9 mouse cellular contexts compared by ENCODE assay signal in genomic region chr5:122643701-122644100, GRCm38 (mm10). TPM values are rescaled to one million over a fixed set of nuclear protein-coding genes. Genes with fewer than 3 reads are reported as not detected.
DNase-seq lines count a peak whose midpoint lies in the region; ATAC-seq and TF ChIP-seq lines count a peak whose summit lies in the region.
"Had no signal": no experiment of that assay in that cellular context is flagged by ENCODE, and none has a peak within 500 bp of the region (broad histone marks: within the 10 kb centered on the region; RNA-seq: fewer than 3 reads in every experiment).

Gene P2rx7 (plus strand): TSS chr5:122643911.

- H3K4me2 ChIP-seq in kidney, embryonic 15.5 days: no peak within 1 kb of the TSS; the same call in 1 of the 2 replicates
- peak within 1 kb of the TSS; percentile 34; the same call in 1 of the 2 replicates for H3K4me2 ChIP-seq in heart, embryonic 14.5 days (ENCODE audit: low read length)
- H3K4me2 ChIP-seq in lung, embryonic 16.5 days (ENCODE audit: low read depth, low read length): peak within 1 kb of the TSS; percentile 33
- H3K4me2 ChIP-seq: midbrain, embryonic 12.5 days had no signal

- H3K4me3 ChIP-seq in kidney, adult 2 months (ENCODE audit: insufficient read depth, low read depth, low read length): peak within 1 kb of the TSS; percentile 35
- no peak within 1 kb of the TSS for H3K4me3 ChIP-seq in kidney, embryonic 15.5 days (replicated peaks)
- no peak within 1 kb of the TSS for H3K4me3 ChIP-seq in heart, embryonic 14.5 days (ENCODE audit: control insufficient read depth in 1 of 2, insufficient read depth in 1 of 2, low read depth in 1 of 2, low read length in 2 of 2)
- H3K4me3 ChIP-seq in lung, embryonic 16.5 days (ENCODE audit: low read length): peak within 1 kb of the TSS; percentile 30
- H3K4me3 ChIP-seq: midbrain, embryonic 12.5 days had no signal

- WGBS in kidney, adult 2 months: 50% methylated on average over 12 of the region's 12 CpGs
- WGBS in kidney, embryonic 15.5 days: 68% methylated on average over 12 of the region's 12 CpGs
- 68% methylated on average over 12 of the region's 12 CpGs for WGBS in heart, embryonic 14.5 days
- 58% methylated on average over 12 of the region's 12 CpGs for WGBS in lung, embryonic 16.5 days

- no peaks in the 10 kb centered on the region for H3K9me3 ChIP-seq in kidney, embryonic 15.5 days (replicated peaks)
- H3K9me3 ChIP-seq in heart, embryonic 14.5 days (ENCODE audit: control insufficient read depth, low read length): no peaks in the 10 kb centered on the region
- H3K9me3 ChIP-seq in lung, embryonic 16.5 days (ENCODE audit: control insufficient read depth, low read length): no peaks in the 10 kb centered on the region
- H3K9me3 ChIP-seq: midbrain, embryonic 12.5 days had no signal

- no peaks in the 10 kb centered on the region for H3K27me3 ChIP-seq in kidney, adult 2 months (replicated peaks; ENCODE audit: control insufficient read depth, insufficient read depth, low read length)
- H3K27me3 ChIP-seq in kidney, embryonic 15.5 days: no peaks in the 10 kb centered on the region
- H3K27me3 ChIP-seq in heart, embryonic 14.5 days (ENCODE audit: control insufficient read depth, insufficient read depth, low read length): no peaks in the 10 kb centered on the region
- no peaks in the 10 kb centered on the region for H3K27me3 ChIP-seq in lung, embryonic 16.5 days (ENCODE audit: control insufficient read depth, insufficient read depth, low read depth, low read length)
- H3K27me3 ChIP-seq: midbrain, embryonic 12.5 days had no signal

- H3K4me1 ChIP-seq in kidney, adult 2 months (ENCODE audit: control insufficient read depth, insufficient read depth, low read length): no peaks in the 10 kb centered on the region
- peaks cover 6% of the 10 kb centered on the region; the same call in 1 of the 2 replicates for H3K4me1 ChIP-seq in kidney, embryonic 15.5 days
- H3K4me1 ChIP-seq in heart, embryonic 14.5 days (ENCODE audit: control insufficient read depth in 2 of 2, insufficient read depth in 2 of 2, low read length in 2 of 2): peaks cover 10 to 17% of the 10 kb centered on the region in 2 experiments; a peak in 2 of 4 replicates
- 0 out of 2 replicates have a peak, but pooled peaks cover 8% of the 10 kb centered on the region for H3K4me1 ChIP-seq in lung, embryonic 16.5 days (replicated peaks; ENCODE audit: control insufficient read depth, insufficient read depth, low read length)

- peak; percentile 64 for DNase-seq in kidney, adult 2 months
- DNase-seq in brain, adult 2 months (ENCODE audit: low read depth, low spot score): peak; percentile 71
- DNase-seq in kidney, postnatal 4 days: peak; percentile 58 to 72
- DNase-seq in right cerebral cortex, postnatal 10 days (ENCODE audit: low spot score in 2 of 2): peak; percentile 82
- no peak for DNase-seq in thymus, postnatal 0 days (ENCODE audit: low spot score)

- no peak for TF ChIP-seq POLR2A in kidney, adult 2 months (IDR thresholded peaks at IDR 0.05; ENCODE audit: low read depth, low read length)

- H3K36me3 ChIP-seq in kidney, adult 2 months (ENCODE audit: control insufficient read depth, insufficient read depth, low read length): no peaks in the 10 kb centered on the region
- no peaks in the 10 kb centered on the region for H3K36me3 ChIP-seq in kidney, embryonic 15.5 days
- H3K36me3 ChIP-seq in heart, embryonic 14.5 days (ENCODE audit: control insufficient read depth, insufficient read depth, low read length): no peaks in the 10 kb centered on the region
- no peaks in the 10 kb centered on the region for H3K36me3 ChIP-seq in lung, embryonic 16.5 days (ENCODE audit: control insufficient read depth, insufficient read depth, low read length)
- H3K36me3 ChIP-seq: midbrain, embryonic 12.5 days had no signal

- peak within 1 kb of the TSS; percentile 2; the same call in 1 of the 2 replicates for H3K27ac ChIP-seq in kidney, adult 2 months (ENCODE audit: insufficient read depth, low read depth, low read length)
- no peak within 1 kb of the TSS for H3K27ac ChIP-seq in kidney, embryonic 15.5 days
- H3K27ac ChIP-seq in heart, embryonic 14.5 days (replicated peaks in 1 of 2; ENCODE audit: control insufficient read depth in 1 of 2, insufficient read depth in 1 of 2, low read depth in 2 of 2, low read length in 2 of 2): 0 out of 4 replicates have a peak within 1 kb of the TSS, but pooled peaks of 1 of the 2 experiments have one; percentile 8
- H3K27ac ChIP-seq in lung, embryonic 16.5 days (ENCODE audit: low read length): peak within 1 kb of the TSS; percentile 41
- H3K27ac ChIP-seq: midbrain, embryonic 12.5 days had no signal

- no peak for TF ChIP-seq CTCF in kidney, adult 2 months (conservative IDR thresholded peaks at IDR 0.05; ENCODE audit: insufficient read depth, insufficient read length, low read depth, low read length)

- no peak for ATAC-seq in kidney, embryonic 15.5 days (replicated peaks; ENCODE audit: low FRiP score)
- no peak for ATAC-seq in heart, embryonic 14.5 days (ENCODE audit: insufficient number of reproducible peaks, insufficient read depth, low FRiP score, low read depth)
- ATAC-seq in lung, embryonic 16.5 days (ENCODE audit: low read depth): peak; percentile 75

- H3K9ac ChIP-seq in kidney, embryonic 15.5 days: no peak within 1 kb of the TSS
- H3K9ac ChIP-seq in heart, embryonic 14.5 days (ENCODE audit: low read length): no peak within 1 kb of the TSS
- H3K9ac ChIP-seq in lung, embryonic 16.5 days (ENCODE audit: low read length): peak within 1 kb of the TSS; percentile 37; the same call in 1 of the 2 replicates
- H3K9ac ChIP-seq: midbrain, embryonic 12.5 days had no signal

RNA-seq across cellular contexts. Expression of gene P2rx7, which starts in this region (rescaled TPM):
- polyA plus RNA-seq in kidney, adult 2 months (2012; rRNA removed): 5.1 and 5.3 TPM in 2 replicates
- polyA plus RNA-seq in kidney, embryonic 15.5 days (2015; fragmentation: Nextera tagmentation; extraction: Ambion mirVana): 0.94 and 1.4 TPM in 2 replicates
- polyA plus RNA-seq in heart, embryonic 14.5 days (2014; fragmentation: Nextera tagmentation; extraction: Ambion mirVana): 1.2 and 1.4 TPM in 2 replicates
- polyA plus RNA-seq in lung, embryonic 16.5 days (2015; fragmentation: Nextera tagmentation; extraction: Ambion mirVana): 4.2 TPM in 2 replicates
- 8.2 and 8.8 TPM in 2 replicates for polyA plus RNA-seq in thymus, postnatal 0 days (2015; fragmentation: Nextera tagmentation; extraction: Ambion mirVana)

Comparison
In these comparisons a context has a peak if more than half of its experiments do, and no peak if none do; other contexts are left out.
1. H3K4me3 ChIP-seq: peak in kidney, adult 2 months (single experiment) and lung, embryonic 16.5 days (single experiment); none in kidney, embryonic 15.5 days (single experiment) and heart, embryonic 14.5 days (0 of 2).